Mouse (Mus musculus) stomach, embryonic 16.5 days (tissue): Measurements from ENCODE around the gene Olfr699. TPM values are rescaled to one million over a fixed set of nuclear protein-coding genes. Genes with fewer than 3 reads are reported as not detected.
"Not testable (repeated sequence)": the region's sequence is repeated elsewhere in the genome, so short reads cannot be mapped to it uniquely, and the experiment has no call there.

Source experiments
- ATAC-seq: fragments of 200-750 bp; cut with Nextera tagmentation; 2 replicates; pipeline ENCODE4 v1.8.0; 2017; ENCODE audit warnings: moderate number of reproducible peaks, moderate TSS enrichment; ENCODE audit not compliant: insufficient read depth, low FRiP score
- H3K27ac ChIP-seq: fragments of 300-500 bp; sonication (generic); 2 replicates; pipeline ENCODE4 v1.5.1; 2014; ENCODE audit warnings: low read length
- H3K27me3 ChIP-seq: fragments of 300-500 bp; sonication (generic); 2 replicates; pipeline ENCODE4 v1.6.1; 2014; ENCODE audit warnings: low read length, control low read depth, mixed read lengths; ENCODE audit not compliant: control insufficient read depth, insufficient read depth
- H3K36me3 ChIP-seq: fragments of 300-500 bp; sonication (generic); 2 replicates; pipeline ENCODE4 v1.6.1; 2014; ENCODE audit warnings: low read length; ENCODE audit not compliant: control insufficient read depth, insufficient read depth
- H3K4me1 ChIP-seq: fragments of 300-500 bp; sonication (generic); 2 replicates; pipeline ENCODE4 v1.6.1; 2014; ENCODE audit warnings: low read length, control low read depth, mixed read lengths; ENCODE audit not compliant: control insufficient read depth, insufficient read depth
- H3K4me2 ChIP-seq: fragments of 300-500 bp; sonication (generic); 2 replicates; pipeline ENCODE4 v1.6.1; 2014; ENCODE audit warnings: low read depth, low read length, mixed read lengths
- H3K4me3 ChIP-seq: fragments of 300-500 bp; sonication (generic); replicated peaks from 2 replicates; pipeline ENCODE4 v1.5.1; 2014; ENCODE audit warnings: mild to moderate bottlenecking, low read length
- H3K9ac ChIP-seq: fragments of 300-500 bp; sonication (generic); 2 replicates; pipeline ENCODE4 v1.6.1; 2014; ENCODE audit warnings: low read length
- H3K9me3 ChIP-seq: fragments of 300-500 bp; sonication (generic); replicated peaks from 2 replicates; pipeline ENCODE4 v1.6.1; 2016; ENCODE audit warnings: low read length, control low read depth; ENCODE audit not compliant: control insufficient read depth
- WGBS: fragments of 180-500 bp; shearing (Covaris S2); extraction: QIAGEN DNeasy Blood & Tissue Kit; methylation state at CpG from one replicate; pipeline ENCODE4 v1.1.7; 2014; 5-methylcytosine and 5-hydroxymethylcytosine counted together
- polyA plus RNA-seq: library from polyadenylated mRNA; unstranded; fragments of >200 nt; fragmentation: Nextera tagmentation; extraction: Ambion mirVana; gene quantifications from 2 replicates; pipeline ENCODE4 v1.2.1, GENCODE M21; 2015

The Olfr699 gene
- not detected in 2 replicates for polyA plus RNA-seq

- 74% methylated on average over 1 of the region's 1 CpGs for WGBS
- ATAC-seq: no peak
These were observed at the start of gene Olfr699 for GRCm38 (mm10) chr7:106793098-106793497. TSS of gene Olfr699 (minus strand) at chr7:106793198.

GRCm38 (mm10) chr7:106833793-106834192, 40.8 kb upstream of the Olfr699 start, which contains the start of gene Olfr702:
TSS of gene Olfr702 (minus strand) at chr7:106833893.
- ATAC-seq: no peak
- Histone ChIP-seq H3K27me3 (no peaks in the 10 kb centered on the region), H3K4me2 (no peak within 1 kb of the TSS), H3K4me3 (no peak within 1 kb of the TSS), H3K36me3 (no peaks in the 10 kb centered on the region), H3K27ac (no peak within 1 kb of the TSS), H3K9ac (no peak within 1 kb of the TSS), H3K9me3 (no peaks in the 10 kb centered on the region), H3K4me1 (no peaks in the 10 kb centered on the region)

More at GRCm38 (mm10) chr7:106793098-106793497, at the start of gene Olfr699:
- H3K9ac ChIP-seq: no peak within 1 kb of the TSS
- no peaks in the 10 kb centered on the region for H3K4me1 ChIP-seq
- H3K4me2 ChIP-seq: no peak within 1 kb of the TSS
- H3K27me3 ChIP-seq: no peaks in the 10 kb centered on the region
- no peak within 1 kb of the TSS for H3K4me3 ChIP-seq
- no peaks in the 10 kb centered on the region for H3K9me3 ChIP-seq
- H3K36me3 ChIP-seq: no peaks in the 10 kb centered on the region
- no peak within 1 kb of the TSS for H3K27ac ChIP-seq

GRCm38 (mm10) chr7:106818414-106818813, 25.4 kb upstream of the Olfr699 start:
- Histone ChIP-seq H3K9me3 (no peaks in the 10 kb centered on the region), H3K36me3 (no peaks in the 10 kb centered on the region), H3K4me3 (no peak overlapping the region), H3K4me2 (no peak overlapping the region), H3K4me1 (no peaks in the 10 kb centered on the region), H3K9ac (no peak overlapping the region), H3K27ac (no peak overlapping the region), H3K27me3 (no peaks in the 10 kb centered on the region)
- ATAC-seq: no peak

GRCm38 (mm10) chr7:106815775-106816174, 22.8 kb upstream of the Olfr699 start:
- H3K4me3 ChIP-seq: no peak overlapping the region
- ATAC-seq: no peak
- WGBS: 38% methylated on average over 2 of the region's 2 CpGs
- no peak overlapping the region for H3K4me2 ChIP-seq
- H3K9ac ChIP-seq: no peak overlapping the region
- H3K4me1 ChIP-seq: no peaks in the 10 kb centered on the region
- H3K27ac ChIP-seq: no peak overlapping the region
- no peaks in the 10 kb centered on the region for H3K27me3 ChIP-seq
- H3K9me3 ChIP-seq: no peaks in the 10 kb centered on the region
- H3K36me3 ChIP-seq: no peaks in the 10 kb centered on the region

GRCm38 (mm10) chr7:106813829-106814228, 20.8 kb upstream of the Olfr699 start, which contains the start of gene Olfr701:
TSS of gene Olfr701 (plus strand) at chr7:106814129.
- no peak within 1 kb of the TSS for H3K4me2 ChIP-seq
- no peak within 1 kb of the TSS for H3K9ac ChIP-seq
- ATAC-seq: no peak
- no peak within 1 kb of the TSS for H3K4me3 ChIP-seq
- no peaks in the 10 kb centered on the region for H3K27me3 ChIP-seq
- 60% methylated on average over 2 of the region's 2 CpGs for WGBS
- no peaks in the 10 kb centered on the region for H3K9me3 ChIP-seq
- no peaks in the 10 kb centered on the region for H3K36me3 ChIP-seq
- no peak within 1 kb of the TSS for H3K27ac ChIP-seq
- no peaks in the 10 kb centered on the region for H3K4me1 ChIP-seq

- Histone ChIP-seq H3K27me3 (no peaks in the 10 kb centered on the region), H3K9ac (no peak within 1 kb of the TSS), H3K27ac (no peak within 1 kb of the TSS), H3K36me3 (no peaks in the 10 kb centered on the region), H3K4me2 (no peak within 1 kb of the TSS), H3K9me3 (no peaks in the 10 kb centered on the region), H3K4me1 (no peaks in the 10 kb centered on the region), H3K4me3 (no peak within 1 kb of the TSS)
- WGBS: 87% methylated on average over 1 of the region's 1 CpGs
- ATAC-seq: no peak
These were observed 15.7 kb upstream of the Olfr699 start, which contains the start of gene Olfr700 for GRCm38 (mm10) chr7:106808734-106809133. TSS of gene Olfr700 (minus strand) at chr7:106808834.

GRCm38 (mm10) chr7:106788330-106788729, 4.7 kb downstream of the Olfr699 start:
- H3K4me1 ChIP-seq: no peaks in the 10 kb centered on the region
- H3K27ac ChIP-seq: no peak overlapping the region
- H3K27me3 ChIP-seq: no peaks in the 10 kb centered on the region
- ATAC-seq: no peak
- no peaks in the 10 kb centered on the region for H3K9me3 ChIP-seq
- H3K4me2 ChIP-seq: no peak overlapping the region
- no peak overlapping the region for H3K9ac ChIP-seq
- no peaks in the 10 kb centered on the region for H3K36me3 ChIP-seq
- H3K4me3 ChIP-seq: no peak overlapping the region

GRCm38 (mm10) chr7:106761008-106761407, 32.0 kb downstream of the Olfr699 start:
- not testable (repeated sequence) for ATAC-seq, H3K9me3 ChIP-seq, H3K27me3 ChIP-seq, H3K9ac ChIP-seq, H3K27ac ChIP-seq, H3K36me3 ChIP-seq, H3K4me2 ChIP-seq, H3K4me3 ChIP-seq, H3K4me1 ChIP-seq
- 82% methylated on average over 2 of the region's 2 CpGs for WGBS

GRCm38 (mm10) chr7:106758800-106759199, 34.2 kb downstream of the Olfr699 start:
- no peaks in the 10 kb centered on the region for H3K9me3 ChIP-seq
- H3K36me3 ChIP-seq: no peaks in the 10 kb centered on the region
- 79% methylated on average over 2 of the region's 2 CpGs for WGBS
- no peaks in the 10 kb centered on the region for H3K4me1 ChIP-seq
- no peaks in the 10 kb centered on the region for H3K27me3 ChIP-seq
- no peak overlapping the region for H3K27ac ChIP-seq
- H3K4me3 ChIP-seq: no peak overlapping the region
- no peak for ATAC-seq
- H3K4me2 ChIP-seq: no peak overlapping the region
- H3K9ac ChIP-seq: no peak overlapping the region

- no peak for ATAC-seq
- Histone ChIP-seq H3K36me3 (no peaks in the 10 kb centered on the region), H3K4me2 (no peak within 1 kb of the TSS), H3K9ac (no peak within 1 kb of the TSS), H3K27me3 (no peaks in the 10 kb centered on the region), H3K4me3 (no peak within 1 kb of the TSS), H3K27ac (no peak within 1 kb of the TSS), H3K9me3 (no peaks in the 10 kb centered on the region), H3K4me1 (no peaks in the 10 kb centered on the region)
These were observed 37.7 kb downstream of the Olfr699 start, which contains the start of gene Olfr698 for GRCm38 (mm10) chr7:106755297-106755696. TSS of gene Olfr698 (minus strand) at chr7:106755397.
